In genomic region chr16:35788330-35788729, GRCm38 (mm10) we compare ENCODE assay signal across 27 mouse cellular contexts. TPM values are rescaled to one million over a fixed set of nuclear protein-coding genes. Genes with fewer than 3 reads are reported as not detected.
DNase-seq lines count a peak whose midpoint lies in the region; ATAC-seq and TF ChIP-seq lines count a peak whose summit lies in the region.
"Had no signal": no experiment of that assay in that cellular context is flagged by ENCODE, and none has a peak within 500 bp of the region (broad histone marks: within the 10 kb centered on the region; RNA-seq: fewer than 3 reads in every experiment).

No protein-coding gene starts in this region.

- no peak overlapping the region for H3K9ac ChIP-seq in intestine, embryonic 14.5 days (ENCODE audit: low read length)
- no peak overlapping the region for H3K9ac ChIP-seq in intestine, postnatal 0 days (ENCODE audit: low read depth, low read length)
- H3K9ac ChIP-seq in heart, postnatal 0 days (replicated peaks; ENCODE audit: low read depth, low read length), result no peak overlapping the region
- H3K9ac ChIP-seq: embryonic facial prominence, embryonic 13.5 days; forebrain, embryonic 15.5 days; hindbrain, embryonic 12.5 days; kidney, embryonic 15.5 days; liver, embryonic 12.5 days; liver, postnatal 0 days; midbrain, embryonic 12.5 days; stomach, embryonic 15.5 days had no signal

- TF ChIP-seq EP300 in heart, postnatal 0 days (IDR thresholded peaks at IDR 0.05; ENCODE audit: low read depth), result no peak

- H3K4me1 ChIP-seq in intestine, embryonic 14.5 days (replicated peaks; ENCODE audit: control insufficient read depth, insufficient read depth, low read length), result no peaks in the 10 kb centered on the region
- H3K4me1 ChIP-seq in intestine, postnatal 0 days (replicated peaks; ENCODE audit: control insufficient read depth, insufficient read depth, low read length), result no peaks in the 10 kb centered on the region
- H3K4me1 ChIP-seq in heart, postnatal 0 days (ENCODE audit: control insufficient read depth, insufficient read depth), result peaks cover 14% of the 10 kb centered on the region
- H3K4me1 ChIP-seq: embryonic facial prominence, embryonic 13.5 days; stomach, embryonic 15.5 days had no signal

- H3K9me3 ChIP-seq in intestine, embryonic 14.5 days (ENCODE audit: control insufficient read depth, low read length), result no peaks in the 10 kb centered on the region
- H3K9me3 ChIP-seq in intestine, postnatal 0 days (ENCODE audit: control insufficient read depth), result no peaks in the 10 kb centered on the region
- H3K9me3 ChIP-seq in heart, postnatal 0 days (replicated peaks; ENCODE audit: control insufficient read depth, low read length), result no peaks in the 10 kb centered on the region
- H3K9me3 ChIP-seq: embryonic facial prominence, embryonic 13.5 days; forebrain, embryonic 10.5 days; forebrain, embryonic 15.5 days; hindbrain, embryonic 12.5 days; kidney, embryonic 15.5 days; liver, embryonic 12.5 days; midbrain, embryonic 12.5 days; stomach, embryonic 15.5 days had no signal

- no peak for TF ChIP-seq CTCF in intestine, postnatal 0 days (IDR thresholded peaks at IDR 0.05; ENCODE audit: low read depth)
- TF ChIP-seq CTCF in heart, postnatal 0 days (IDR thresholded peaks at IDR 0.05; ENCODE audit: low read depth), result no peak

- WGBS in intestine, embryonic 14.5 days, result 90% methylated on average over 6 of the region's 6 CpGs
- WGBS in intestine, postnatal 0 days, result 83% methylated on average over 6 of the region's 6 CpGs
- 39% methylated on average over 6 of the region's 6 CpGs for WGBS in heart, postnatal 0 days

- peaks cover 19% of the 10 kb centered on the region for H3K36me3 ChIP-seq in intestine, embryonic 14.5 days (ENCODE audit: control insufficient read depth, insufficient read depth, low read length)
- H3K36me3 ChIP-seq in intestine, postnatal 0 days (ENCODE audit: control insufficient read depth, insufficient read depth), result 0 out of 2 replicates have a peak, but pooled peaks cover 10% of the 10 kb centered on the region
- H3K36me3 ChIP-seq in heart, postnatal 0 days (replicated peaks; ENCODE audit: control insufficient read depth, insufficient read depth, low read length), result 0 out of 2 replicates have a peak, but pooled peaks cover 4% of the 10 kb centered on the region
- H3K36me3 ChIP-seq: stomach, embryonic 15.5 days had no signal

- peak; percentile 14 for DNase-seq in gastrocnemius, postnatal 25 days
- DNase-seq in gastrocnemius, postnatal 4 days (ENCODE audit: low spot score in 2 of 2), result no peak
- DNase-seq in intestine, embryonic 14.5 days (ENCODE audit: low spot score), result peak; percentile 46
- DNase-seq in heart, postnatal 0 days (ENCODE audit: low spot score), result peak; percentile 76
- no peak for DNase-seq in left cerebral cortex, adult 18-20 months (ENCODE audit: low spot score in 2 of 2)
- no peak for DNase-seq in embryo, embryonic 9.5 days (ENCODE audit: extremely low spot score)
- DNase-seq: adrenal gland, postnatal 14 days; cerebellum, adult 11-12 months; cerebellum, adult 9-11 months; embryo, embryonic 11 days; kidney, adult 18-20 months; kidney, postnatal 25 days; liver, postnatal 0 days; lung, postnatal 36 days; retina, postnatal 1 day; right cerebral cortex, postnatal 14 days had no signal

- no peak overlapping the region for H3K4me3 ChIP-seq in intestine, embryonic 14.5 days (ENCODE audit: low read depth, low read length)
- H3K4me3 ChIP-seq in intestine, postnatal 0 days (ENCODE audit: low read depth, low read length), result no peak overlapping the region
- H3K4me3 ChIP-seq in heart, postnatal 0 days (ENCODE audit: low read depth, low read length), result no peak overlapping the region
- H3K4me3 ChIP-seq: embryonic facial prominence, embryonic 13.5 days; forebrain, embryonic 10.5 days; forebrain, embryonic 15.5 days; hindbrain, embryonic 12.5 days; kidney, embryonic 15.5 days; left cerebral cortex, adult 2 months; liver, embryonic 12.5 days; midbrain, embryonic 12.5 days; stomach, embryonic 15.5 days had no signal

- no peak for ATAC-seq in intestine, embryonic 14.5 days (replicated peaks; ENCODE audit: low FRiP score, low TSS enrichment, low read depth)
- no peak for ATAC-seq in intestine, postnatal 0 days
- peak; percentile 93 for ATAC-seq in heart, postnatal 0 days (ENCODE audit: insufficient read depth, low read depth)
- ATAC-seq: forebrain, embryonic 15.5 days; liver, embryonic 12.5 days; Patski had no signal

- no peaks in the 10 kb centered on the region for H3K27me3 ChIP-seq in intestine, embryonic 14.5 days (replicated peaks; ENCODE audit: control insufficient read depth, insufficient read depth, low read length)
- H3K27me3 ChIP-seq in intestine, postnatal 0 days (replicated peaks; ENCODE audit: control insufficient read depth, insufficient read depth, low read length), result no peaks in the 10 kb centered on the region
- no peaks in the 10 kb centered on the region for H3K27me3 ChIP-seq in heart, postnatal 0 days (ENCODE audit: control insufficient read depth, insufficient read depth, low read length)
- H3K27me3 ChIP-seq: embryonic facial prominence, embryonic 13.5 days; forebrain, embryonic 15.5 days; hindbrain, embryonic 12.5 days; kidney, embryonic 15.5 days; liver, embryonic 12.5 days; midbrain, embryonic 12.5 days; Patski; stomach, embryonic 15.5 days had no signal

- no peak overlapping the region for H3K27ac ChIP-seq in intestine, embryonic 14.5 days (ENCODE audit: low read depth)
- H3K27ac ChIP-seq in intestine, postnatal 0 days (ENCODE audit: low read depth, low read length), result no peak overlapping the region
- H3K27ac ChIP-seq in heart, postnatal 0 days (ENCODE audit: low read depth), result peak overlapping the region; percentile 83
- H3K27ac ChIP-seq: embryonic facial prominence, embryonic 13.5 days; forebrain, embryonic 10.5 days; forebrain, embryonic 15.5 days; hindbrain, embryonic 12.5 days; kidney, embryonic 15.5 days; left cerebral cortex, adult 2 months; liver, embryonic 12.5 days; midbrain, embryonic 12.5 days; stomach, embryonic 15.5 days had no signal

- H3K4me2 ChIP-seq in intestine, embryonic 14.5 days (ENCODE audit: low read length), result no peak overlapping the region
- no peak overlapping the region for H3K4me2 ChIP-seq in intestine, postnatal 0 days (replicated peaks; ENCODE audit: low read depth)
- no peak overlapping the region for H3K4me2 ChIP-seq in heart, postnatal 0 days (ENCODE audit: low read depth, low read length)
- H3K4me2 ChIP-seq: embryonic facial prominence, embryonic 13.5 days; forebrain, embryonic 15.5 days; hindbrain, embryonic 12.5 days; kidney, embryonic 15.5 days; liver, embryonic 12.5 days; midbrain, embryonic 12.5 days; stomach, embryonic 15.5 days had no signal

RNA-seq across cellular contexts. Expression of gene Hspbap1, which starts 18.2 kb away (rescaled TPM):
- total RNA-seq in gastrocnemius, postnatal 25 days (2021), result 1 to 10 TPM; 3.1 to 3.2 TPM
- total RNA-seq in gastrocnemius, postnatal 4 days (2021), result 1 to 10 TPM; 3.6 to 3.9 TPM
- polyA plus RNA-seq in intestine, embryonic 14.5 days (2014; fragmentation: Nextera tagmentation; extraction: Ambion mirVana), result 19.9 and 20.0 TPM in 2 replicates
- 8.0 and 9.5 TPM in 2 replicates for polyA plus RNA-seq in intestine, postnatal 0 days (2015; fragmentation: Nextera tagmentation; extraction: Ambion mirVana)
- 1.0 and 5.5 TPM in 2 replicates for total RNA-seq in heart, postnatal 0 days (2014; rRNA removed; ENCODE audit: low replicate concordance)
- 5.0 and 5.7 TPM in 2 replicates for polyA plus RNA-seq in heart, postnatal 0 days (2015; fragmentation: Nextera tagmentation; extraction: Ambion mirVana)
- total RNA-seq in left cerebral cortex, adult 18-20 months (2021), result 1 to 10 TPM; 7.1 to 7.2 TPM

RNA-seq across cellular contexts. Expression of gene Dirc2, which starts 19.2 kb away (rescaled TPM):
- total RNA-seq in gastrocnemius, postnatal 25 days (2021), result 10 to 100 TPM; 49.7 to 52.4 TPM
- 10 to 100 TPM; 28.2 to 30.8 TPM for total RNA-seq in gastrocnemius, postnatal 4 days (2021)
- 18.5 and 18.6 TPM in 2 replicates for polyA plus RNA-seq in intestine, embryonic 14.5 days (2014; fragmentation: Nextera tagmentation; extraction: Ambion mirVana)
- polyA plus RNA-seq in intestine, postnatal 0 days (2015; fragmentation: Nextera tagmentation; extraction: Ambion mirVana), result 20.4 and 22.0 TPM in 2 replicates
- total RNA-seq in heart, postnatal 0 days (2014; rRNA removed; ENCODE audit: low replicate concordance), result 38.3 and 39.8 TPM in 2 replicates
- polyA plus RNA-seq in heart, postnatal 0 days (2015; fragmentation: Nextera tagmentation; extraction: Ambion mirVana), result 15.3 and 16.1 TPM in 2 replicates
- 10 to 100 TPM; 65.7 to 68.0 TPM for total RNA-seq in left cerebral cortex, adult 18-20 months (2021)

Comparison
In these comparisons a context has a peak if more than half of its experiments do, and no peak if none do; other contexts are left out.
1. DNase-seq: peak in gastrocnemius, postnatal 25 days (single experiment), intestine, embryonic 14.5 days (single experiment) and heart, postnatal 0 days (single experiment); none in gastrocnemius, postnatal 4 days (0 of 2), left cerebral cortex, adult 18-20 months (0 of 2) and embryo, embryonic 9.5 days (single experiment).